Mouse (Mus musculus): ENCODE data around the gene Dazap1. TPM values are rescaled to one million over a fixed set of nuclear protein-coding genes. Genes with fewer than 3 reads are reported as not detected.

The Dazap1 gene
- total and polyA plus RNA-seq, 3 experiments: 159 to 236 TPM; not detected in 1

DNA sequence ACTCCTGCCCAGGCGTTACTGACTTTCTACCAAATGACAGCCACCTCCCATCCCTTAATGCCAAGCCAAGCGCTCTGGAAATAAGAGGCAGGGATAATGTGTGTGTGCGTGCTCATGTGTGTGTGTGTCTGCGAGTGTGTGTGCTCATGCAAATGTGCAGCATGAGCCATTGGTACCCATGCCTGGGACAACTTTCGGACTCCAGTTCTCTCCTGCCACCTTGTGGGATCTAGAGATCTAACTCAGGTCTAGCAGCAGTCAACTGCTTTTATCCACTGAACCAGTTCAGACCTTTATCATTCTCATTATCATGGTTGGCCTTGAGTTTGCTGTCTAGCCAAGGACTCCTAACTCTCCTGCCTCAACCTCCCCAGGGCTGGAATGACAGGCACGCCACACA, 13.4 kb upstream of the Dazap1 start:
- H3K27ac ChIP-seq (ENCODE audit: control insufficient read depth, low read depth, low read length): no peak overlapping the region
- H3K27me3 ChIP-seq (ENCODE audit: control insufficient read depth in 1 of 2, insufficient read depth in 2 of 2, low read length in 2 of 2): no peaks in the 10 kb centered on the region
- peak overlapping the region; percentile 49 for H3K9ac ChIP-seq (ENCODE audit: control insufficient read depth, low read depth, low read length, poor library complexity, severe bottlenecking)
- peaks cover 0 to 3% of the 10 kb centered on the region in 2 experiments; a peak in 2 of 4 replicates for H3K36me3 ChIP-seq (ENCODE audit: control insufficient read depth in 1 of 2, insufficient read depth in 2 of 2, low read length in 2 of 2)
- peak overlapping the region; percentile 41 to 56 for H3K4me3 ChIP-seq (ENCODE audit: control insufficient read depth in 1 of 2, insufficient read depth in 1 of 2, low read depth in 2 of 2, low read length in 2 of 2)
- peaks cover 0 to 6% of the 10 kb centered on the region in 2 experiments; a peak in 2 of 4 replicates for H3K4me1 ChIP-seq (ENCODE audit: control insufficient read depth in 1 of 2, insufficient read depth in 2 of 2, low read length in 2 of 2)
- H3K79me2 ChIP-seq (ENCODE audit: control insufficient read depth, insufficient read depth, low read length, poor library complexity): peaks cover 20% of the 10 kb centered on the region
- H3K9me3 ChIP-seq (replicated peaks; ENCODE audit: insufficient read depth, low read length): no peaks in the 10 kb centered on the region
- peak; percentile 79 for DNase-seq (ENCODE audit: low read depth, low spot score)
- no peak for TF ChIP-seq TBP (IDR thresholded peaks at IDR 0.05; ENCODE audit: low read depth, low read length)
- peak; percentile 75 for TF ChIP-seq RAD21 (IDR thresholded peaks at IDR 0.05; ENCODE audit: low read depth, low read length)
- peak; percentile 16; the same call in 1 of the 2 replicates for TF ChIP-seq GATA1 (IDR thresholded peaks at IDR 0.05; ENCODE audit: low read depth, low read length)
- TF ChIP-seq ZC3H11A (IDR thresholded peaks at IDR 0.05; ENCODE audit: low read depth, low read length): no peak; the same call in none of the 2 replicates
- no peak for TF ChIP-seq POLR2AphosphoS5 (IDR thresholded peaks at IDR 0.05; ENCODE audit: borderline replicate concordance, low read depth, low read length)
- no peak for TF ChIP-seq RCOR1 (IDR thresholded peaks at IDR 0.05; ENCODE audit: low read depth, low read length)
- TF ChIP-seq ZMIZ1 (IDR thresholded peaks at IDR 0.05; ENCODE audit: low read depth, low read length): no peak
- peak; percentile 67; the same call in 1 of the 2 replicates for TF ChIP-seq SIN3A (IDR thresholded peaks at IDR 0.05; ENCODE audit: low read length)
- TF ChIP-seq CTCF (IDR thresholded peaks at IDR 0.05 in 2 of 3, conservative IDR thresholded peaks at IDR 0.05 in 1 of 3; ENCODE audit: control insufficient read depth in 1 of 3, insufficient read depth in 1 of 3, low read depth in 2 of 3, low read length in 3 of 3, poor library complexity in 1 of 3, severe bottlenecking in 1 of 3): peak; percentile 37 to 77 (median 48)
- TF ChIP-seq KAT2A (conservative IDR thresholded peaks at IDR 0.05; ENCODE audit: low read depth, low read length): no peak
- no peak for TF ChIP-seq NRF1 (IDR thresholded peaks at IDR 0.05; ENCODE audit: insufficient read depth, low read depth, low read length, poor library complexity, severe bottlenecking)
- TF ChIP-seq GABPA (IDR thresholded peaks at IDR 0.05; ENCODE audit: low read depth, low read length): no peak
- peak; percentile 61 for TF ChIP-seq MXI1 (IDR thresholded peaks at IDR 0.05; ENCODE audit: low read depth, low read length)
- no peak for TF ChIP-seq MAX (IDR thresholded peaks at IDR 0.05; ENCODE audit: low read length)
- no peak for TF ChIP-seq ELF1 (IDR thresholded peaks at IDR 0.05; ENCODE audit: low read depth, low read length)
- no peak for TF ChIP-seq POLR2A (IDR thresholded peaks at IDR 0.05; ENCODE audit: control insufficient read depth in 1 of 2, insufficient read depth in 1 of 2, low read depth in 1 of 2, low read length in 2 of 2, poor library complexity in 1 of 2)
- no peak for TF ChIP-seq MAZ (IDR thresholded peaks at IDR 0.05; ENCODE audit: low read depth, low read length)
- TF ChIP-seq ZNF384 (IDR thresholded peaks at IDR 0.05; ENCODE audit: low read depth, low read length): no peak
- peak; percentile 45; the same call in 1 of the 2 replicates for TF ChIP-seq HCFC1 (IDR thresholded peaks at IDR 0.05; ENCODE audit: low read depth, low read length)
- no peak for TF ChIP-seq MYC (IDR thresholded peaks at IDR 0.05; ENCODE audit: low read depth, low read length)
- TF ChIP-seq MEF2A (IDR thresholded peaks at IDR 0.05; ENCODE audit: extremely low read depth, insufficient replicate concordance, low read depth, low read length, poor library complexity, severe bottlenecking): no peak
- TF ChIP-seq TCF12 (IDR thresholded peaks at IDR 0.05; ENCODE audit: low read depth, low read length): 0 out of 2 replicates have a peak, but pooled peaks have one; percentile 7
- no peak for TF ChIP-seq JUND (IDR thresholded peaks at IDR 0.05; ENCODE audit: low read depth, low read length)
- TF ChIP-seq SMC3 (IDR thresholded peaks at IDR 0.05; ENCODE audit: low read depth, low read length): peak; percentile 68
- no peak for TF ChIP-seq NELFE (IDR thresholded peaks at IDR 0.05; ENCODE audit: low read depth, low read length)
- TF ChIP-seq MAFK (IDR thresholded peaks at IDR 0.05; ENCODE audit: borderline replicate concordance, low read depth, low read length): no peak
- TF ChIP-seq USF2 (IDR thresholded peaks at IDR 0.05; ENCODE audit: borderline replicate concordance in 1 of 2, insufficient read depth in 1 of 2, low read depth in 1 of 2, low read length in 2 of 2): no peak

All from MEL (cell line).